Mouse (Mus musculus) splenic B cell, adult 2 months (primary cell): ENCODE measurements around the gene Tmem208.

Source experiments
- DNase-seq: peaks from one replicate; pipeline ENCODE4 v3.0.0-alpha.2; 2011; ENCODE audit warnings: low read depth, low spot score
- H3K27me3 ChIP-seq: 2 replicates; pipeline ENCODE4 v1.6.1; 2012; ENCODE audit warnings: mild to moderate bottlenecking, low read length, moderate library complexity, mixed read lengths; ENCODE audit not compliant: control insufficient read depth, poor library complexity, insufficient read depth, severe bottlenecking
- H3K36me3 ChIP-seq: 2 replicates; pipeline ENCODE4 v1.6.1; 2012; ENCODE audit warnings: mild to moderate bottlenecking, low read length, moderate library complexity, mixed read lengths; ENCODE audit not compliant: control insufficient read depth, poor library complexity, insufficient read depth, severe bottlenecking

Gene Tmem208

GRCm38 (mm10) chr8:105348450-105349095 is 22.4 kb downstream of the Tmem208 start, which contains the start of gene Slc9a5:
Gene Slc9a5, plus strand, starts transcription at chr8:105348843.
- DNase-seq: peak; percentile 55
- Histone ChIP-seq H3K27me3 (no peaks in the 10 kb centered on the region), H3K36me3 (no peaks in the 10 kb centered on the region)

GRCm38 (mm10) chr8:105349096-105349771 is 23.1 kb downstream of the Tmem208 start:
- H3K27me3 ChIP-seq: no peaks in the 10 kb centered on the region
- DNase-seq: peak; percentile 38
- no peaks in the 10 kb centered on the region for H3K36me3 ChIP-seq

GRCm38 (mm10) chr8:105350186-105350585 is 24.0 kb downstream of the Tmem208 start:
- Histone ChIP-seq H3K36me3 (no peaks in the 10 kb centered on the region), H3K27me3 (no peaks in the 10 kb centered on the region)
- no peak for DNase-seq

- no peaks in the 10 kb centered on the region for H3K36me3 ChIP-seq
- DNase-seq: no peak
Measured at GRCm38 (mm10) chr8:105353583-105354135, 27.5 kb downstream of the Tmem208 start.

GRCm38 (mm10) chr8:105354549-105354948 is 28.4 kb downstream of the Tmem208 start:
- no peak for DNase-seq
- Histone ChIP-seq H3K36me3 (no peaks in the 10 kb centered on the region), H3K27me3 (no peaks in the 10 kb centered on the region; the same call in 1 of the 2 replicates)

More at GRCm38 (mm10) chr8:105353583-105354135, 27.5 kb downstream of the Tmem208 start:
- no peaks in the 10 kb centered on the region for H3K27me3 ChIP-seq

- H3K36me3 ChIP-seq: no peaks in the 10 kb centered on the region
- H3K27me3 ChIP-seq: no peaks in the 10 kb centered on the region; the same call in 1 of the 2 replicates
- peak; percentile 64 for DNase-seq
Measured at GRCm38 (mm10) chr8:105355179-105356024, 29.2 kb downstream of the Tmem208 start.

GRCm38 (mm10) chr8:105356681-105357080 is 30.5 kb downstream of the Tmem208 start:
- no peaks in the 10 kb centered on the region for H3K36me3 ChIP-seq
- DNase-seq: no peak
- H3K27me3 ChIP-seq: no peaks in the 10 kb centered on the region; the same call in 1 of the 2 replicates

GRCm38 (mm10) chr8:105359208-105359607 is 33.1 kb downstream of the Tmem208 start:
- H3K27me3 ChIP-seq: no peaks in the 10 kb centered on the region; the same call in 1 of the 2 replicates
- DNase-seq: no peak
- H3K36me3 ChIP-seq: no peaks in the 10 kb centered on the region

- no peak for DNase-seq
- Histone ChIP-seq H3K27me3 (no peaks in the 10 kb centered on the region; the same call in 1 of the 2 replicates), H3K36me3 (no peaks in the 10 kb centered on the region)
Measured at GRCm38 (mm10) chr8:105359646-105360045, 33.5 kb downstream of the Tmem208 start.

GRCm38 (mm10) chr8:105361751-105362702 is 35.9 kb downstream of the Tmem208 start:
- no peak for DNase-seq
- no peaks in the 10 kb centered on the region; the same call in 1 of the 2 replicates for H3K27me3 ChIP-seq
- H3K36me3 ChIP-seq: no peaks in the 10 kb centered on the region

- Histone ChIP-seq H3K27me3 (no peaks in the 10 kb centered on the region), H3K36me3 (no peaks in the 10 kb centered on the region)
- DNase-seq: peak; percentile 40
Measured at GRCm38 (mm10) chr8:105367107-105367506, 41.0 kb downstream of the Tmem208 start.

GRCm38 (mm10) chr8:105372473-105372872 is 46.3 kb downstream of the Tmem208 start:
- H3K27me3 ChIP-seq: no peaks in the 10 kb centered on the region
- no peaks in the 10 kb centered on the region for H3K36me3 ChIP-seq
- no peak for DNase-seq

GRCm38 (mm10) chr8:105373032-105373431 is 46.9 kb downstream of the Tmem208 start, which contains the start of gene Plekhg4:
Gene Plekhg4, plus strand, starts transcription at chr8:105373274.
- H3K27me3 ChIP-seq: no peaks in the 10 kb centered on the region
- no peaks in the 10 kb centered on the region for H3K36me3 ChIP-seq
- DNase-seq: no peak
